Mouse (Mus musculus) forebrain, embryonic 15.5 days (tissue): ENCODE results near the gene Arl3. TPM values are rescaled to one million over a fixed set of nuclear protein-coding genes. Genes with fewer than 3 reads are reported as not detected.

Experiments used
- ATAC-seq: fragments of 200-750 bp; cut with Nextera tagmentation; replicated peaks from 2 replicates; pipeline ENCODE4 v1.8.0; 2017; ENCODE audit warnings: mild to moderate bottlenecking, moderate TSS enrichment, moderate library complexity
- H3K27ac ChIP-seq: fragments of 300-500 bp; sonication (generic); replicated peaks from 2 replicates; pipeline ENCODE4 v1.5.1; 2015; ENCODE audit warnings: mild to moderate bottlenecking, inconsistent platforms
- H3K27me3 ChIP-seq: fragments of 300-500 bp; sonication (generic); 2 replicates; pipeline ENCODE4 v1.6.1; 2015; ENCODE audit warnings: inconsistent platforms
- H3K36me3 ChIP-seq: fragments of 300-500 bp; sonication (generic); 2 replicates; pipeline ENCODE4 v1.6.1; 2015; ENCODE audit warnings: mild to moderate bottlenecking, inconsistent platforms
- H3K4me1 ChIP-seq: fragments of 300-500 bp; sonication (generic); 2 replicates; pipeline ENCODE4 v1.6.1; 2015; ENCODE audit warnings: inconsistent platforms
- H3K4me2 ChIP-seq: fragments of 300-500 bp; sonication (generic); replicated peaks from 2 replicates; pipeline ENCODE4 v1.6.1; 2015; ENCODE audit warnings: mild to moderate bottlenecking, inconsistent platforms
- H3K4me3 ChIP-seq: fragments of 300-500 bp; sonication (generic); 2 replicates; pipeline ENCODE4 v1.5.1; 2015; ENCODE audit warnings: mild to moderate bottlenecking, inconsistent platforms
- H3K9ac ChIP-seq: fragments of 300-500 bp; sonication (generic); replicated peaks from 2 replicates; pipeline ENCODE4 v1.6.1; 2015; ENCODE audit warnings: mild to moderate bottlenecking, inconsistent platforms
- H3K9me3 ChIP-seq: fragments of 300-500 bp; sonication (generic); 2 replicates; pipeline ENCODE4 v1.6.1; 2016; ENCODE audit warnings: inconsistent platforms
- WGBS: fragments of 180-500 bp; shearing (Covaris S2); methylation state at CpG from one replicate; pipeline ENCODE4 v1.1.7; 2015; ENCODE audit warnings: mixed read lengths; 5-methylcytosine and 5-hydroxymethylcytosine counted together
- polyA plus RNA-seq: library from polyadenylated mRNA; unstranded; fragments of >200 nt; fragmentation: Nextera tagmentation; extraction: Ambion mirVana; gene quantifications from 2 replicates; pipeline ENCODE4 v1.2.1, GENCODE M21; 2015

Gene Arl3
- polyA plus RNA-seq, 1 experiment from 2014 or later: 241 TPM

DNA sequence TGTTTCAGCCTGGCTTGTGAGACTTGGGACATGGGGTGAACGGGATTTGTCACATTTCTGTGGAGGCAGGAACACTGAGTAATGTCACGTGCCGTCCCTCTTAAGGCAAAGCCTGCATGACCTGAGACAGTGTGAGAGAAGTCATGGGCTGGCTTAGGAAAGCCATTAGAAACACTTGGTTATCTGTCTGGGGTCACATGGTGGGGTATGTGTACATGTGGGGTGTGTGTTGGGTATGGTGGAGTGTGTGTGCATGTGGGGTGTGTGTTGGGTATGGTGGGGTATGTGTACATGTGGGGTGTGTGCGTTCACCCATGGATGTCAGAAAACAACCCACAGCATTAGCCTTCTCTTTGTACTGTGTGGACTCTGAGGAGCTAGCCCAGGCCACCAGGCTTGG lies 22.6 kb downstream of the Arl3 start:
- H3K4me2 ChIP-seq: no peak overlapping the region
- WGBS: 90% methylated on average over 4 of the region's 4 CpGs
- peaks cover 43% of the 10 kb centered on the region for H3K36me3 ChIP-seq
- no peak for ATAC-seq
- no peak overlapping the region for H3K9ac ChIP-seq
- H3K9me3 ChIP-seq: no peaks in the 10 kb centered on the region
- H3K27ac ChIP-seq: no peak overlapping the region
- H3K4me3 ChIP-seq: no peak overlapping the region
- peaks cover 22% of the 10 kb centered on the region for H3K4me1 ChIP-seq
- no peaks in the 10 kb centered on the region for H3K27me3 ChIP-seq

DNA sequence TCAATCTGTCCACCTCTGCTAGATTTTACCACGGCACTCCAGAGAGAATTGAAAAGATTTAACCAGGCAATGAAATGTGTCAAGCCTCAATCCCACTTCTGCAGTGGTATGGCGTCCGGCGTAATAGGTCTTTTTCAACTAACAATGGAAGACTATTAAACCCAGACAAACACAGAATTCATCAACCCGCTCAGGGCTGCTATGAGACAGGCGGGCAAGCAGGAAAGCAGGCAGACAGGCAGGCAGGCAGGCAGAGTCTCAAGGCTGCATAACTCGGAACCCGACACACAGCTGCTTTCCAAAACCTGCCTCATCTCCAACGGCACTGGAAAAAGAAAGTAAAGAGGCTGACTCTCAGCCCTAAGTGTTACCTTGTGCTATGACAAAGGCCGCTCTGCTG lies 24.9 kb downstream of the Arl3 start:
- Histone ChIP-seq H3K4me1 (peaks cover 12% of the 10 kb centered on the region), H3K9me3 (no peaks in the 10 kb centered on the region), H3K27me3 (no peaks in the 10 kb centered on the region), H3K9ac (no peak overlapping the region), H3K27ac (peak overlapping the region; percentile 68), H3K36me3 (peaks cover 32% of the 10 kb centered on the region), H3K4me3 (no peak overlapping the region), H3K4me2 (no peak overlapping the region)
- WGBS: 34% methylated on average over 10 of the region's 10 CpGs
- ATAC-seq: peak; percentile 77

DNA sequence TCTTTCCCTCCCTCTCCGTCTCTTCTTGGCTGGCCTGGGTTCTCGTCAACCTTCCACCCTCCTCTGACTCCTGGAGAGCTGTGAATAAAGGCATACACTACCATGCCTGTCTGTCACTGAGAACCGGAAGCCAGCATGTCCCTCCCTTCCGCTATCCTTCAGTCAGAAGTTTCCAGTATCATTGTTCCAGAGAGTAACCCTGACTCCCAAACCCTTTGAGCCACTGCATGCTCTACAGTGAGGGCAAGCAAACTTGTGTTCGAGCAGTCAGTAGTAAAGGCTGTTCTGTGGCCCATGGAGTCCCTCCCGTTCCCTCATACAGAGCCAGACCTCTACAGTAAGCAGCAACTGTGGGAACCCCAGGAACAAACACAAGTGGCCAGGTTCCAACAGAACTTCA lies 25.4 kb downstream of the Arl3 start:
- Histone ChIP-seq H3K4me1 (peaks cover 10% of the 10 kb centered on the region), H3K4me3 (no peak overlapping the region), H3K9ac (no peak overlapping the region), H3K27me3 (no peaks in the 10 kb centered on the region), H3K27ac (peak overlapping the region; percentile 68), H3K36me3 (peaks cover 35% of the 10 kb centered on the region), H3K9me3 (no peaks in the 10 kb centered on the region), H3K4me2 (no peak overlapping the region)
- WGBS: 58% methylated on average over 6 of the region's 6 CpGs
- ATAC-seq: no peak; the same call in 1 of the 2 replicates

- Histone ChIP-seq H3K27ac (no peak overlapping the region), H3K36me3 (peaks cover 36% of the 10 kb centered on the region), H3K9me3 (no peaks in the 10 kb centered on the region), H3K27me3 (no peaks in the 10 kb centered on the region), H3K4me2 (no peak overlapping the region), H3K4me1 (peaks cover 9% of the 10 kb centered on the region), H3K4me3 (no peak overlapping the region), H3K9ac (no peak overlapping the region)
- ATAC-seq: no peak
- 91% methylated on average over 8 of the region's 8 CpGs for WGBS
Measured at GRCm38 (mm10) chr19:46542750-46543149, 30.2 kb downstream of the Arl3 start.

DNA sequence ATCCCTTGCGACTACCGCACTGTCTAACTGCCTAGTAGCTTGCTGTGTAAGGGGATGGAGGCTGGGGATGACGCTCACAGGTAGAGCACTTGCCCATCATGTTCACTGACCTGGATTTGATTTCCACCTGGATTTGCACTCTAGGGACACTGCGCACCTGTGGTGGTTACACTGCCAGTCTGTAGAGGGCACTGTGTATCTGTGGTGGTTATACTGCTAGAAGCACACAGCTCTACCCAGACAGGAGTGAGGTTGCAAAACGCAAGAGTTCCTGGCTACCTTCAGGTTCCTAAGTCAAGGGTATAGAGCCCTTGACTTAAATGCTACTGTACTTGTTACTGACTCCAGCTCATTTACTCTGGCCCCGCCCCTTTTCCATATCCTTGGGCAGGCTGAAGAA lies 34.8 kb downstream of the Arl3 start:
- H3K9me3 ChIP-seq: no peaks in the 10 kb centered on the region
- no peaks in the 10 kb centered on the region for H3K27me3 ChIP-seq
- WGBS: 90% methylated on average over 6 of the region's 6 CpGs
- H3K4me1 ChIP-seq: peaks cover 5% of the 10 kb centered on the region
- H3K36me3 ChIP-seq: peaks cover 33% of the 10 kb centered on the region
- no peak overlapping the region for H3K4me3 ChIP-seq
- H3K9ac ChIP-seq: no peak overlapping the region
- no peak overlapping the region for H3K4me2 ChIP-seq
- H3K27ac ChIP-seq: no peak overlapping the region
- ATAC-seq: no peak

DNA sequence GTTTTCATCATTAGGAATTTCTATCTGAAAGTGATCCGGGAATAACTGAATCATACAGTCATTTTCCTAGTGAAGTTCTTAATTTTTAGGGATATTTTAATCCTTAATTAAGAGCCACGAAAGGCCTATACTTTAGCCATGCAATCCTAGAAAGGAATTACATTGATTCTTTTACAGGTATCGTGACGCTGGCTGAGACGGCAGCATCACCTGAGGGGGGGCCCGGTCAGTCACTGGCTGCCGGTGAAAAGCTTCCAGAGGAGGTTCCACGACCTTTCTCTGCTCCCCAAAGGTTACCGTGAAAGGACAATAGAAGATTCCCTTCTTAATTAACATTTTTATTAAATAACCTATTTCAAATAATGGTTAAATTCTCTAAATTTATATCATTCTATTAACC lies 35.6 kb downstream of the Arl3 start:
- ATAC-seq: no peak
- Histone ChIP-seq H3K4me3 (no peak overlapping the region), H3K4me1 (peaks cover 13% of the 10 kb centered on the region), H3K9me3 (no peaks in the 10 kb centered on the region), H3K27me3 (no peaks in the 10 kb centered on the region), H3K36me3 (peaks cover 30% of the 10 kb centered on the region), H3K4me2 (no peak overlapping the region), H3K27ac (no peak overlapping the region), H3K9ac (no peak overlapping the region)
- 94% methylated on average over 9 of the region's 9 CpGs for WGBS

GRCm38 (mm10) chr19:46534542-46535098 lies 38.4 kb downstream of the Arl3 start:
- no peaks in the 10 kb centered on the region for H3K9me3 ChIP-seq
- H3K36me3 ChIP-seq: 0 out of 2 replicates have a peak, but pooled peaks cover 4% of the 10 kb centered on the region
- 69% methylated on average over 6 of the region's 6 CpGs for WGBS
- ATAC-seq: no peak
- peaks cover 40% of the 10 kb centered on the region for H3K4me1 ChIP-seq
- no peak overlapping the region for H3K9ac ChIP-seq
- H3K4me2 ChIP-seq: no peak overlapping the region
- H3K27me3 ChIP-seq: no peaks in the 10 kb centered on the region
- H3K27ac ChIP-seq: no peak overlapping the region
- no peak overlapping the region for H3K4me3 ChIP-seq

- H3K4me2 ChIP-seq: no peak overlapping the region
- H3K9me3 ChIP-seq: no peaks in the 10 kb centered on the region
- no peak overlapping the region for H3K9ac ChIP-seq
- ATAC-seq: no peak
- H3K4me1 ChIP-seq: peaks cover 51% of the 10 kb centered on the region
- no peak overlapping the region for H3K4me3 ChIP-seq
- no peak overlapping the region for H3K27ac ChIP-seq
- WGBS: 78% methylated on average over 5 of the region's 5 CpGs
- H3K36me3 ChIP-seq: 0 out of 2 replicates have a peak, but pooled peaks cover 3% of the 10 kb centered on the region
- no peaks in the 10 kb centered on the region for H3K27me3 ChIP-seq
Measured at GRCm38 (mm10) chr19:46533525-46533924, 39.5 kb downstream of the Arl3 start.

- H3K9me3 ChIP-seq: no peaks in the 10 kb centered on the region
- peaks cover 56% of the 10 kb centered on the region for H3K4me1 ChIP-seq
- H3K4me2 ChIP-seq: no peak overlapping the region
- H3K9ac ChIP-seq: no peak overlapping the region
- ATAC-seq: no peak
- H3K36me3 ChIP-seq: 0 out of 2 replicates have a peak, but pooled peaks cover 3% of the 10 kb centered on the region
- H3K4me3 ChIP-seq: no peak overlapping the region
- H3K27ac ChIP-seq: peak overlapping the region; percentile 88; the same call in 1 of the 2 replicates
- H3K27me3 ChIP-seq: no peaks in the 10 kb centered on the region
- 63% methylated on average over 4 of the region's 4 CpGs for WGBS
Measured at GRCm38 (mm10) chr19:46533066-46533465, 39.9 kb downstream of the Arl3 start.

DNA sequence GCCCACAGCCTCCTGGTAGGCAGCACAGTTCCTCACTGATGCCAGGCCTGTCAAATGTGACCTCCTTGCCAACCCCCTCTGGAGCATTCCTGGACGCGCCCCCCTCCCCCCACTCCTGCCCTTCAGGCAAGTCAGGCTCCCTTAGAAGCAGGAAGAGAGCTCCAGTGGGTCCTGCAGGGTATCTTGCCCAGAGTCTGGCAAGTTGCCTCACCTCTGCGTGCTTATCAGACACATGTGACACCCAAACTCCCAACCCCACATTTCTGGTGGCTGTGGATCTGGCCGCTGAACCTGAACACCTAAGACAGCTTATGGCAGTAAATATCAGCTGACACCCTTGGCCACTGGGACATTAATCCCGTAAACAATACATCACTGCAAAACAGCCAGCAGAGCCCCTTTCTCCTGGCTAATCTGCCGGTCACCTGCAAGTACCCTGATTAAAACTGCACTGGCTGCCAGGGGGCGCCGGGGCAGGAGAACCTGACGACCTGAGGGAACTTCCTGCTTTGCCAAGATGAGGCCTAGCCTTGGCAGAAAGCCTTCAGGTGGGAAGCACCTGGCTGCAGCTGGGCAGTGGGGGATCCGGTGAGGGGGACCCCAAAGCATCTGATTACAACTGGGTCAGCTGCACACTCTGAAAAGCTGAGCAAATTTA lies 40.8 kb downstream of the Arl3 start:
- no peak overlapping the region for H3K9ac ChIP-seq
- H3K27ac ChIP-seq: peak overlapping the region; percentile 88
- no peak overlapping the region for H3K4me3 ChIP-seq
- H3K4me2 ChIP-seq: no peak overlapping the region
- 0 out of 2 replicates have a peak, but pooled peaks cover 3% of the 10 kb centered on the region for H3K36me3 ChIP-seq
- WGBS: 10% methylated on average over 10 of the region's 10 CpGs
- no peaks in the 10 kb centered on the region for H3K27me3 ChIP-seq
- peaks cover 65% of the 10 kb centered on the region for H3K4me1 ChIP-seq
- no peaks in the 10 kb centered on the region for H3K9me3 ChIP-seq
- no peak for ATAC-seq

DNA sequence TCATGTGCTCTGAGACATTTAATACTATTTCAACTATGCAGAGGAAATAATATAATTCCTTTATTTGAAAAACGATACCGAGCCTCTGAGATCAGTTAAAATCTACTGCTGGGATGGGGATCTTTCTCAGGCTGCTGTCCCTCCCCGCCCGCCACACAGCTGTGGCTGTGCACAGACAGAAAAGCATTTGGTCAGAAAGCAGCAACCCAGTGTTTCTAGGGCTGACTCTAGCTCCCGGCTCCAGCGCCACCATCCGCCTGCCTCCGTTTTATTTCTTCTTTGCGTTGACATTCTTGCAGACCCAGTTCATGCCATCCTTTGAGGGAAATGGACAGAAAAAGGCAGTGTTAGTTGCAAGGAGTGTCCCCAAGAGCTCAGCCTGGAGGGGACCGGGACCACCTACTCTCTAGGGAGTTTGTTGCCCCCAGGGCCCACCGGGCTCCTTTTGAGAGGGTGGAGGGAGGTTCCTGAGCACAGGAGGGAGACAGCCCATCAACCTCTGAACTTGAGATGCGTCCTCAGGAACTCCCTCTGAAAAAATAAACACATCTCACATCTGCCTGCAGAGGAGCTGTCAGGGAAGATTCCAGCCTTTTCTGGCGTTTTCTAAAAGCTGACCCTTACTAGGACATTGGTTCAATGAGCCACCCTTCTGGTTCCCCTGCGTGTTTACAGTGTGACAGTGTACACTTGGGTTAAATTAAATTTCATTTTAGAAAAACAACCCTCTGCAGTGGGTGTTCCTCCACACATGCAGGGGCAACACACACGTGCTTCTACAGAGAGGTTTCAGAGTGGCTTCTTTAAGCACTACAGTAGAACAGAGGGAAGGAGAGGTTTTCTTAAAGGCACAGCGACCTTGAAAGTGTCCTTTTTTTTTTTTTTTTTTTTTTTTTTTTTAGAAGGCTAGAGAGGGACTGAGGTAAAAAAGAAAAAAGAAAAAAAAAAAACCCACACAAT lies 41.6 kb downstream of the Arl3 start:
- peak overlapping the region; percentile 88 for H3K27ac ChIP-seq
- H3K4me2 ChIP-seq: no peak overlapping the region
- ATAC-seq: no peak
- no peaks in the 10 kb centered on the region for H3K9me3 ChIP-seq
- WGBS: 14% methylated on average over 16 of the region's 16 CpGs
- peak overlapping the region; percentile 42; the same call in 1 of the 2 replicates for H3K9ac ChIP-seq
- no peaks in the 10 kb centered on the region for H3K36me3 ChIP-seq
- no peaks in the 10 kb centered on the region for H3K27me3 ChIP-seq
- H3K4me3 ChIP-seq: no peak overlapping the region
- peaks cover 72% of the 10 kb centered on the region for H3K4me1 ChIP-seq

- 13% methylated on average over 8 of the region's 8 CpGs for WGBS
- H3K27ac ChIP-seq: peak overlapping the region; percentile 88
- H3K4me1 ChIP-seq: peaks cover 80% of the 10 kb centered on the region
- no peaks in the 10 kb centered on the region for H3K9me3 ChIP-seq
- H3K4me3 ChIP-seq: no peak overlapping the region
- H3K27me3 ChIP-seq: no peaks in the 10 kb centered on the region
- H3K9ac ChIP-seq: peak overlapping the region; percentile 42
- H3K4me2 ChIP-seq: no peak overlapping the region
- no peak for ATAC-seq
- H3K36me3 ChIP-seq: no peaks in the 10 kb centered on the region
Measured at GRCm38 (mm10) chr19:46530449-46530990, 42.5 kb downstream of the Arl3 start.
